Mouse (Mus musculus): ENCODE results near the gene Prcd.

Gene Prcd

GRCm38 (mm10) chr11:116689622-116690021, 36.3 kb downstream of the Prcd start:
- DNase-seq (ENCODE audit: low read depth, low spot score) = no peak

DNA sequence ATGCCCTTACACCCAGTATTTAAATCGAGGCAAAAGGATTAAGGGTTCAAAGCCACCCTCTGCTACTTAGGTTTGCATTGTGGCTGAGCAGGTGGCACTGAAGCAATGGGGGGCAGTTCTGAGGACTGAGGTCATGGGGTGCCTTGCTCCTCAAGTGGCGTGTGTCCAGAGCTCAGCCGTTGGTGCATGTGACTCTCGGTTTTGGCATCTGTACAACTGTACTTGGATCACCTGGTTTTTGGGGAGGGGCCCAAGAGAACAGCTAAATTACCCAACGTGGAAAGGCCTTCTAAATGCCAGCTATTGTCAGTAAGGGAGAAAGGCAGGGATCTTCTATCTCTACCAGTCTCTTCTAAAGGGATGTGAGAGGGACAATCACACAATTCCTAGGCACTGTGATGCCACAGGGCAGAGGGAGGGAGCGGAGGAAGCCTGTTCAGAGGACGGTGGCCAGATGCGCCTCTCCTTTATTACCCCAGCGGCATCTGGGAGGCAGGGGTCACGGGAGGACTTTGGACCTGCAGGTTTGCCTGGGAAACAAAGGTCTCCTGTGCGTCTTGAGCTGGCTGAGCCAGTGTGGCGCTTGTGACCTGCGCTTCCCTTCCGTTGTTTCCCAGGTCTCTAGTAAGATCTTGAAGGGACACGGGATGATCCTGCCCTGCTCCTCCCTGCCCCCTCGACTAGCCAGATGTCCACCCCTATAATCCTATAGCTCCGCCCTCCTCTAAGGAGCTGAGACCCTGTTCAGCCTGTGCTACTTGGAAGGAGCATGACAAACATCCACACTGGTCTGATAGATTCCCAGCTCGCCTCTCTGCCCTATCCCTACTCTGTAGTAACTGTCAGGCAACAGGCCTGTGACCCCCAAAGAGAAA, 37.6 kb downstream of the Prcd start:
- no peak for DNase-seq (ENCODE audit: low read depth, low spot score)

GRCm38 (mm10) chr11:116693899-116694249, 40.5 kb downstream of the Prcd start:
- DNase-seq (ENCODE audit: low read depth, low spot score) = no peak

DNA sequence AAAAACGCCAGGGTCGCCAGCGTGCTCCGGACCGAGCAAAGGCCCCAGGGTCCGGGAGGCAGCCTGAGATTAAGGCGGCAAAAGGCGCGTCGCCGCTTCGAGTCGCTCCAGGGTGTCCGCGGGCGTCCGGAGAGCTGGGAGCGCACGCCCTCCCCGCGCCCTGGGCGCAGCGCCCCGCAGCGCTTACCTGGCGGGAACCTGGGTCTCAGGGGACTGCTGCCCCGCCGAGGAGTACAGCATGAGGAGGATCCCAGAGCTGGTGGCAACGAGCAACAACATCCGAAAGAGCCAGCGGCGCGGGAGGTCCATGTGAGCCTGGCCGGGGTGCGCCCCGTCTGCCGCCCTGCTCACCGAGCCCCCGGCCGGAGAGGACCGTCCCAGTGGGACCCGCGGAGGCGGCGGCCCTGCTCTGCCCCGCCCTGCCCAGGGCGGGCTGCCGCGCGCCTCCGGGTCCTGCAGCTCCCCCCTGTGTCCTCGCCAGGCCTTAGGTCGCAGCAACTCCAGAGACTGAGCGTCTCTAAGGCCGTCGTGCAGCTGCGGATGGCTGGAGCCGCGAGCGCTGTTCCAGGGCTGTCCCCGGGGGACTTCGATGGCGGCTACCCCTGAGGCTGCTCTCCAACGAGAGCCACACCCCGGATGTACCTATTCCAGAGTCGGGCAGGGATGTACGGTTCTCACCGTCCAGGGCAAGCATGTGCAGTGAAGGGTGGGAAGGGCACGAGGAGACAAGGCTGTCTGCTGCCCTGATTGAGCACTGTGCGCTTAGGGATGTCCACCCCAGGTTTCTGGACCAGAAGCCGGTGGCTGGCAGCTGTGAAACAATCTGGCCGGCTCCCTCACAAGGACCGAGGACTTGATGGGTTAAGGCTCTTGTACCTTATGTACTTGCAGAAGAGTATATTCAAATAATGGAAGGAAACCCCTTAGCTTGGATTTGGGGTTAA, 41.2 kb downstream of the Prcd start:
- no peak for DNase-seq (ENCODE audit: low read depth, low spot score)

DNA sequence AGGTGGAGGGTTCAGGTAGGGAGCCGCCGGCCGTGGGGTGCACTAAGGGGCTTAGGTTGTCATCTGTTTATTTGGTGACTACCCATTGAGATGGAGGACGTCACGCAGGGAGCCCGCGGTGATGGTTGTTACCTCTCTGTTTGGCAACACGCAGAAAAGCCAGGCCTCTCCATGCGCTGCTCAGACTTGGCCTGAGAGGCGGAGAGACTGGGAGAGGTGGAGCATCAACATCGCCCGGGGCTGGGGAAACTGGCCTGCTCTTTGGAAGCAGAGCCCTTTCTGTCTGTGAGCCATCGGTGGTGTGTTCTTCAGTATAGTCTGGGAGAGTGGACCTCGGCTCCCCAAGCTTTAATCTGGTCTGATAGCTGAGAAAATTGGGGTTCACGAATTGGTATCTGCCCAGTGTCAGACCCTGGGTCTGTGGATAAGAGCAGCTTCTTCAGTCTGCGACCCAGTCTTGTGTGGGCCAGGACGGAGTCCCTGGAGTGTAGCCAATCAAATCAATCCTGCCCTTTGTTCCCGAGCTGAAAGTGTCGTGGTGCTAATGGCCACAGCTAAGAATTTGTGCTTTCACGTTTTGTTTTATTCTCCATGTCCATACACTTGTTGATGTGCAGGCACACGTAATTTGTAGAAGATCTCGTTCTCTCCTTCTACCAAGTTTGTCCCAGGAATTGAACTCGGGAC, 42.0 kb downstream of the Prcd start:
- DNase-seq (ENCODE audit: low read depth, low spot score) = no peak

- no peak for DNase-seq (ENCODE audit: low read depth, low spot score)
Measured at GRCm38 (mm10) chr11:116696426-116696825, 43.1 kb downstream of the Prcd start.

DNA sequence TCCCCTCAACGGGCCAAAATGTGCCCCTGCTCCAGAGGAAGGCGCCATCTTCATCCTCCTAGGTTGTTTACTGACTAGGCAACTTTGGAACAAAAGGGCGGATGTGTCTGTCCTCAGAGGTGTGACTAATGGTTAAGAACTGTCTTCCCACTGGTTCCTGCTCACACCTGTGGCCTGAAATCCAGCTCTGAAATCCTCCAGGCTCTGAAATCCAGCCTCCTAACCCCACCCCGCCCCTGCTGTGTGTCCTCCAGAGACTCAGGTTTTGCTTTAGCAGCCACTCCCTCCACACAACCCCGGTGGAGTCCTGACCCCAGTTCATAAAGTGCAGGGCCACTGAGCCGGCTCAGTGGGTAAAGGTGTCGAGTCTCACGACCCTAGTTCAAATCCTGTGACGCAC, 44.2 kb downstream of the Prcd start:
- no peak for DNase-seq (ENCODE audit: low read depth, low spot score)

DNA sequence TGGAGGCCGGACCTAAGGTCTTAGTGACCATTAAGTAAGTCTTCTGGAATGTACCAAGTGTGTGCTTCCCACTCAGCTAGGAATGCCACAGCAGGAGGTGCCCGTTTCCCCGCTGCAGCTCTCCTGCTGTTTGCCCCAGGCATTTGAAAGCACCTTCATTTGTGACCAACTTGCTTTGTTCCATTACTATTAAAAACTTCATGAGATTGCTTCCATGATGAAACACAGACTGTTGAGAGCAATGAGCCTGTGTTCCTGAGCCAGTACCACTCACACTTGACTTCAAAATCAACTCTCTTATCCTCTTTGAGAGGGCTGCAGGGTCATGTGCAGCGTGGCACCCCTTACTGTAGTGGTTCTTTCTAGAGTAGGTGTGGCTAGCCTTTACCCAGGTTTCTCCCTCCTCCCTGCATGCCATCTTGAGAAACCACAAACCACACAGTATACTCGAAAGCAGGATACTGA, 48.1 kb downstream of the Prcd start:
- DNase-seq (ENCODE audit: low read depth, low spot score) = no peak

DNA sequence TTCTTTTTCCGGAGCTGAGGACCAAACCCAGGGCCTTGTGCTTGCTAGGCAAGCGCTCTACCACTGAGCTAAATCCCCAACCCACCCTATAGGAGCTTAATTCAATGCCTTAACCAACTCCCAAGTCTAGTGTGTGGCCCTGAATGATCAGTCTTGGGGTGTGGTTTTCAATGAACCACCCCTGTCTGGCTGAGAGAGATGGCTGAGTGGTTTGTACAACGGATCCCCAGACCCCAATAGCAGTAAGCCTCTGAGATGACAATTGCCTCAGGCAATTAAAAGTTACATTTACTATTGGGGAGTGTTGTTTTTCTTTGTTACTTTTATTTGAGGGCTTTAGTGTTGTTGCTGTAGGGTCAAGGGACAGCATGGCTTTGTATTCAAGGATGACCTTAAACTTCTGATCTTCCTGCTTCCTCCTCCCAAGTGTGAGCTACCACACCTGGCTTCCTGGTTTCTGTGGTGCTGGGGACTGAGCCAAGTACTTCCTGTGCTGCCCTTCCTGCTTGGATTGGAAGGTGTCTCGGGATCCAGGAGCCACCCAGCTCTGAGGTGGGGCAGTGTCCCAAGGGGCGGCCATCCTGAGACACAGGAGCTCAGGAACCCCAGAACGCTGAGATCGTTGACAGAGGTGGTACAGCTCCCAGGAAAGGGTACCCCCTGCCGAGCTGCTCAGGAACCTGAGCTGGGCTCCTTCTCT, 51.2 kb downstream of the Prcd start:
- DNase-seq (ENCODE audit: low read depth, low spot score) = no peak

DNA sequence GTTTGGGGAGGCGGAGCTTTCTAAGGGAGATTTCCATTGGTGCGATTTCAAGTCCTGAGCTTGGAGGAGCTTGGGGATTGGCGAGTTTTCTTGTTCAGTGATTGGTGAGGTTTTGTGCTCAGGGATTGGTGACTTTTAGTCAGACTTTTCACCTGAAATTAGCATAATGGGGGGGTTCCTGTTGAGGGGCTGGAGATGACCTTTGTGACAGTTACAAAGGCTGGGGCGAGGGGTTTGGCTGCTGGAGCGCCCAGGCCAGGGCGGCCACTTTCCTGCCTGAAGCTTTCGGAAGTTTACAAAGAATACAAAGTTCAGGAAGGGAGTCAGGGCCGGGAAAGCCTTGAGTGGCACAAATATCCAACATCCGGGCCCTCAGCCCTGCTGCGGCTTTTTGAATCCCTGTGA, 51.9 kb downstream of the Prcd start:
- DNase-seq (ENCODE audit: low read depth, low spot score) = no peak

DNA sequence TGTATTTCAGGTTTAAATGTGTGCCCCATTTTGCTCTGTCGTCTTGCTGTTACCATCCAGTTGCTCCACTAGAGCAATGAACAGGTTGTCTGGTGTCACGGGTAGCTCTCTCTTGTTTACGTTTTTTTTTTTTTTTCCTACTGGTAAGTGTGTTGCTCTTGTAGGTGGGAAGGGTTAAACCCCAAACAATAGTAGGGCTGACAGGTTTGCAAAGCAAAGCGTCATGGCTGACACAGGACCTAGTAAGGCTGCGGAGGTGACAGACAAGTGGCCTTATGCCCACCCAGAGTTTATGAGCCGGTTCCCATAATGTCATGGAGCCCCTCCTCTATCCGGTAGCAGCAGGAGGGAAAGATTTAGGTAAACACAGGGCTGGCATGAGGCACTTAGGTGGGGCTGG, 53.0 kb downstream of the Prcd start:
- no peak for DNase-seq (ENCODE audit: low read depth, low spot score)

DNA sequence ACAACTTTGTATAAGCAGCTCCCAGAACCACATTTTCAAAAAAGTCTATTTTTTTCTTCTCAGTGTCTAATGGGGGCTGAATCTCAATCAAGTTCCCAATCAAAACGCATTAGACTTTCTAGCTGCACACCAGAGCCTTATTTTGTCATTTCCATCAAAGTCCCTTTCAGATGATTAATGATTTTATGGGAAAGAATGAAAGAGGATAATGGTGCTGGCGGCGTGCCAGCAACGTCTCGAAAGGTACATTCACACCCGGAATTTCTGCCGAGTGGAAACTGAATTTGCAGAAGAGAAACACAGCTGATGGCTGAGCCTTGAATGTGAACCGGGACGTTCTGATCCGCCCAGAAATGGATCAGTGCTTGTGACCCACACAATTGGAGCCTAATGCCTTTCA, 56.8 kb downstream of the Prcd start:
- DNase-seq (ENCODE audit: low read depth, low spot score) = no peak

DNA sequence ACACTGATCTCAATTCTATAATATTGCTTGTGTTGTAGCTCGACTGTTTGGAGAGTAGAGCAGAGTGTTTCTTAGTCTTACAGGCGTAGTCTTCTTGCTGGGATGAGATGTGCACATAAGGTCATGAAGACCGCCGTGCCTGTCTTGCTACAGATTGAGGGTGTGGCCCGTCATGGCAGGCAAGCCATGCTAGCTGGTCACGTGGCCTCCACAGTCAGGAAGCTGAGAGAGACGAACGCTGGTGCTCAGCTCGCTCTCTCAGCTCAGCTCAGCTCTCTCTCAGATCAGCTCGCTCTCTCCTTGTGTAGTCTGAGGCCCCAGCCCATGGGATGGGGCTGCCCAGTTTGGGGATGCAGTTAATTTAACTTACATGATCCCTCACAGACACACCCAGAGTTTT, 57.5 kb downstream of the Prcd start:
- no peak for DNase-seq (ENCODE audit: low read depth, low spot score)

GRCm38 (mm10) chr11:116714052-116714451, 60.7 kb downstream of the Prcd start:
- DNase-seq (ENCODE audit: low read depth, low spot score) = no peak
